Mouse (Mus musculus) CD4-positive, CD25-positive, alpha-beta regulatory T cell, adult 2 months (primary cell): ENCODE data around the gene Zfp146.
"Not testable (repeated sequence)": the region's sequence is repeated elsewhere in the genome, so short reads cannot be mapped to it uniquely, and the experiment has no call there.

Experiments used
- DNase-seq: peaks from one replicate; pipeline ENCODE4 v3.0.0-alpha.2; 2012; ENCODE audit warnings: low read depth, low spot score

The Zfp146 gene

DNA sequence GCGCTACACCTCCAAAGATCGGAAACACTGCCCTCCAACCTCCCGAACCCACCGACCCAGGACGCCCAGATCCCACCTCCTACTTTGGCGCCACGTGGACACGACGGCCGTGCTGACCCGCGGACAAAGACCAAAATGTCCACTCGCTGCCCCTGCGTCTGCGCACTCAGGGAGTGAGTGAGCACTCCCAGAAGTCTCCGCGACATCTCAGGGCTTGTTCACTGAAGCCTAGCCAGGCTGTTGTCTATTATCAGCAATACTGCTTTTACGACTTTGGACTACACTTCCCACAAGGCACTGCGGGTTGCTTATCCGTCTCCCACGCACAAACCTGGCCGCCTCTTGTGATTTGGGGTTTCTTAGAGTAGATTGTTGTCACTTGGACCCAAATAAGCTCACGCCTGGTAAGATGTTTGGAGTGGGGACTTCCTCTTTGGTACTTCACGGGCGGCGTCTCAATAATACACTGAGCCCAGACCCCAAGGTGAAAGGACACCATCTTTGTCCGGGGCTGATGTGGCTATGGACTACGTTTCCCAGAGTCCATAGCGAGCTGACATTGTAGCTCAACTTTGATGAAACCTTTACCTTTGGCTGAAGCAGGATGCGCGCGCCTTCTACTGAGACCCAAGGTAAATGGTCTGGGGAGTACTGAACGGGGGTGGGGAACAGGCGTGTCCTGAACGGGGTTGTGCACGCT is at the start of gene Zfp146:
TSS of gene Zfp146 (minus strand) at position 168 of the 700 bp plus-strand sequence.
- peak; percentile 93 for DNase-seq

- DNase-seq = no peak
Measured at GRCm38 (mm10) chr7:30217277-30217676, 47.7 kb upstream of the Zfp146 start.

- DNase-seq = peak; percentile 94
Measured at GRCm38 (mm10) chr7:30216723-30217151, 47.2 kb upstream of the Zfp146 start.

GRCm38 (mm10) chr7:30215875-30216274 is 46.3 kb upstream of the Zfp146 start:
- no peak for DNase-seq

DNA sequence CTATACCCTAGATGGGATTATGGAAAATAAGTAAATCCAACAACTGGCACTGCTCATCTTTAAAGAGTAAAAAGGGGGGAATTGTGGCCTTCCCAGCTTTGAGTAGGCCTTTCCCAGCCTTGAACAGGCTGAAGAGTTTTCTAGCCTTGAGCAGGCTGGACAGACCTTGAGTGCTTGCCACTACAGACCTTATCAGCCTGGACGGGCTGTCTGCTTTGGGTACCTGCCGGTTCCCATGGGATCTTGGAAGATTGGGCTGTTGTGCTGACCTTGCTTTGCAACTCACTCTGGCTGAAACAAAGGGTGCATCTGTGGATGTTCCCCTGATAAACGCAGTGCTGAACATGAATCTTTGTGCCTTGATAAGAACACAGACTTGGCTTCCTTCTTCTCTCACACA is 44.3 kb upstream of the Zfp146 start:
- DNase-seq = no peak

DNA sequence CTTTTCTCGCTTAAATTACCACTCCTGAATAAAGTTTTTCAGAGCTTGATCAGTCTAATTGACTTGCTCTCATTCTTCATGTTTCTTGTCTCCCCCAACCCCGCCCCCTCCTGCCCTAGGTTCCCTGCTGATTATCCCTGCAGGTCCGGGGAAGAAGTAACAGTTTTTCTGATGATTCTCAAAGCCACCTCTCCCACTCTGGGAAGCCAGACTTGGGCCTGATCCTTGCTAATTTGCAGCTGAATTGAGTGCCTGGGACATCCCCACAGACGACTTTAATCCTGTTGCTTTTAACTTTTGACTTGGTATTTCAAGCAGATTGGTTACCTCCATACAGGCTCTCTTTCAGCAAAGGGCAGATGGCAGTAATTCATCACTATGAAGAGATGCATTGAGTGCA is 41.5 kb upstream of the Zfp146 start:
- DNase-seq = no peak

DNA sequence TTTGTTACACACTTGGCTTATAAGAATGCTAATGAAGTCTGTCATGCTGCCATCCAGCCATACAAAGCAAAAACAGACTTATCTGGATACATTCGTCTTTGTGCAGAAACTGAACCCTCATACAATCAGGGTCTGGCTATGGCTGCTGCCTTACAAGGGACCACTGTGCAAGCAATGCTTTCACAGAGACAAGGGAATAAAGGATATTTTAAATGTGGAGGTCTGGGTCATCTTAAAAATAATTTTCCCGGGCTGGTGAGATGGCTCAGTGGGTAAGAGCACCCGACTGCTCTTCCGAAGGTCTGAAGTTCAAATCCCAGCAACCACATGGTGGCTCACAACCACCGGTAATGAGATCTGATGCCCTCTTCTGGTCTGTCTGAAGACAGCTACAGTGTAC is 36.8 kb upstream of the Zfp146 start:
- not testable (repeated sequence) for DNase-seq

GRCm38 (mm10) chr7:30205383-30205782 is 35.8 kb upstream of the Zfp146 start:
- DNase-seq = peak; percentile 82

GRCm38 (mm10) chr7:30204380-30204779 is 34.8 kb upstream of the Zfp146 start:
- no peak for DNase-seq

- DNase-seq = no peak
Measured at GRCm38 (mm10) chr7:30202895-30203690, 33.5 kb upstream of the Zfp146 start.

GRCm38 (mm10) chr7:30200661-30201060 is 31.1 kb upstream of the Zfp146 start:
- not testable (repeated sequence) for DNase-seq

DNA sequence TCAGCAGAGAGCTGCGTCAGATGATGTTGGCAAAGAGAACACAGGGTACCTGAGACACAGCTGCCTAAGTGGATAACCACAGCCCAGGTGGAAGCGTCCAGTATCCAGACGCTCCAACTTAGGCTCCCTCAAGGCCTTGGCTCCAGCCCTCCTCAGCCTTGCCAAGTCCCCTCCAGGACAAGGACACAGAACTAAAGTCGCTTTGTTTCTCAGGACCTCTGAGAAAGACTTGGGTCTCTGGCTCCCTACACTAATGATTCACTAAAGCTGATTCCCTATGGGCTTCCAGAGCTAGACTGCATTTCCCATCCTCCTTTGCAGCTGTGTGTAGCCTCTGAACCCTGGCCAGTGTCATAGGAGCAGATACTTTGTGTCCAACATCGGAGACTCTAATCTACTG is 30.6 kb upstream of the Zfp146 start:
- DNase-seq = no peak

DNA sequence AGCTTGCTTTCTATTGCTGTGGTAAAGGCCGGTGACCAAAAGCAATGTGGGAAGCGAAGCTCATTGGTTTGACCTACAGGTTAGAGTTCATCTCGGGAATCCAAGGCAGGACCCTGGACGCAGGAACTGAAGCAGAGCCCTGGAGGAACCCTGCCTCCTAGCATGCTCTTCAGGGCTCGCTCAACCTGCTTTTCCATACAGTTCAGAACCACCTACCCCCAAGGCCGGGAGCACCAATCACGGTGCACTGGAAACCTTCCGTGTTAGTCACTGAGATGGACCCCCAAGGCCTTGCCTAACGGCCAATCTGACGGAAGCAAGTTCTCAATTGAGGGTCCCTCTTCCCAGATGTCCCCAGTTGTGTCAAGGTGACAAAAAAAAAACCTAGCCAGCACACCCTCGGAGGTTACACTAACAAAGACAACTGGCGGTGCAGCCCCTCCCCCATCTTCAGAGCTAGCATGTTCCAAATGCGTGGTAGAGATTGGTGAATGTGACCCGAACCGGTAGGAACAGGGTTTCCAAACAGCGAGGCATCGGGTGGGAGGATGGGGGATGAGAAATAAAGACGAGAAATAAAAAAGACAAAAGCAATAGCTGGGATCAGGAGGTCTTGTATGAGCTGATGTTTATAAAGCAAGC is 30.1 kb upstream of the Zfp146 start:
- DNase-seq = no peak

- peak; percentile 91 for DNase-seq
Measured at GRCm38 (mm10) chr7:30198481-30198971, 29.0 kb upstream of the Zfp146 start, which contains the start of gene Capns1. Gene Capns1 (minus strand): TSS chr7:30198811.

DNA sequence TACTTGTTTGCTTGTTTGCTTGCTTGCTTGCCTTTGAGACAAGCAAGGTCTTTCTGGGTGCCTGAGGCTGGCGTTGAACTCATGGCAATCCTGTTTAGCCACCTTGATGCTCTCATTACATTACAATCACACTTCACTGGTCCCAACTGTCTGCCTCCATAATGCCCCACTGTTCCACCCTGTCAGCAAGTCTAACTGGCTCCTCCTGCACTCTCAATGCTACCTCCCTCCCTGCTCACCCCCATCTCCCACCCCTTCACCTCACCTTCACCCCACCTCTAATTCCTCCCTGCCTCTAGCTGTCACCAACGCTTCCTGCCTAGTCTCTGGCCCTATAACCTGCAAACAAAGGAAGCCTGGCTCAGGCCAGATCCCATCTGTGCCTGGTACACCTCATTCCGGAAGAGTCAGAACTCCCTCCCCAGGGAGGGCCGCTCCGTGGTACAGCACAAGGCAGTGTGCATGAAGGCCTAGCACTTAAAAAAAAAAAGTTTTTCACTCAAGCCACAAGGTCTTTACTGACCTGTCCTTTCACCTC is 28.1 kb upstream of the Zfp146 start:
- no peak for DNase-seq

- no peak for DNase-seq
Measured at GRCm38 (mm10) chr7:30196171-30196570, 26.6 kb upstream of the Zfp146 start.

DNA sequence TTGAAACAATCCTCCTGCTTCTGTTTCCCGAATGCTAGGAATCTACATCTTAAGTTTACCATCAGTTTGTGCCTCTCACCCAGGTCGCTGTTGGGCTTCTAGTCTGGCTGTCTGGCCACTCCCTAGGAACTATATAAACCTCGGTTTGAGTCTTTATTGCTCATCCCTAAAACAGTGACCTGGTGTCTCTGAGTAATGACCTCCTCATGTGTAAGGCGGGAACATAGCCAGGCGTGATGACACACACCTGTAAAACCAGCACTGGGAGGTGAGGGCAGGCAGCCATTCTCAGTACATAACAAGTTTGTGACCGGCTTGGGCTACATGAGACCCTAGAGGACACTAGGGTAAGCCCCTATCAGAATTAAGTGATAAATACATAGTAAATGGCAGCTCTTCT is 25.9 kb upstream of the Zfp146 start:
- DNase-seq = no peak

DNA sequence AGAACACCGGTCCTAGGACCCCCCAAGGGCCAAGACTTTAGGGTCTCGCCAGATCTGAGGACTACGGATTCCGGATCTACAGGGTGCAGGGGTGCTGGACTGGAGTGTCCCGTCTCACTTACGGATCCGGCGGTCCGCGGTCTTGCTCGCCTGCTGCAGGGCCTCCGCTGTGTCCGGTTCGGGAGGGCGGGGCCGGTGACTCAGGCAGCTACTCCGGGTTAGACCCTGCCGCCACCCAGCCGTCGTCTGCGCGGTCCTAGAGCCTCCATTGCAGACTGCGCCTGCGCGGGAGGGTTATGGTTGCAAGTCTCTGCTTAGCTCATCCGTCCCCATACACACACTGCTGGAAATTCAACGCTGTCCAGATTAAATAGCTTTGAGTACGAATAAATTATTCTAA is 25.3 kb upstream of the Zfp146 start:
- peak; percentile 97 for DNase-seq

DNA sequence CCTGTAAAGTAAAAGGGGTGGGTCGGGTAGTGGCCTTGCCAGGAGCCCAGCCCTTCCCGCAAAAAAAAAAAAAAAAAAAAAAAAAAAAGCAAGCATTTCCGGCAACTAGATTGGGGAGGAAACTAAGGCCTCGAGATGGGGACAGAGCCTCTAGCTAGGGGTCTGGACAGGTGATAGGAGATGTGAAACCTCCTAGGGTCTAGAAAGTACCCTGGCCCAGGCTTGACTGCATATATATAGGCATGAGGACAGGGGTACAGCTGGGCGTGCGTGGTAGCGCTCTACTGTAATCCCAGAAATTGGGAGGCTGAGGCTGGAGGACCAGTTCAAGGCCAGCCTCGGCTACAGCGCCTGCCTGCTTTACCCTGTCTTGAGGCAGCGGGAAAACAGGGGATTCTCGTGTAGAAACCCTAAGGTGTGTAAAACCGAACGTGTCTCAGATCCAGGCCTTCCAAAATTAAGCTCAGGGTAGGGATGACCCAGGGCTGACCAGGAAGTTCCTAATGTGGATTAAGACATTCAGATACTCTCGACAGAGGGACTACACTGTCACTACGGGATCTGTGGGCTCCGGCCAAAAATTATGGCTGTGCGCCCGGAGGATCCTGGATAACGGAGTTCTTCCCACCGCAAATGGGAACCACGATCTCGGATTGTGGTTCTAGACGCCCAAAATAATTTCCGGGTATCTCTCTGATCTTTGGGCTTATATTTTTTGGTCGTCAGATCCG is 24.7 kb upstream of the Zfp146 start:
- DNase-seq = no peak

DNA sequence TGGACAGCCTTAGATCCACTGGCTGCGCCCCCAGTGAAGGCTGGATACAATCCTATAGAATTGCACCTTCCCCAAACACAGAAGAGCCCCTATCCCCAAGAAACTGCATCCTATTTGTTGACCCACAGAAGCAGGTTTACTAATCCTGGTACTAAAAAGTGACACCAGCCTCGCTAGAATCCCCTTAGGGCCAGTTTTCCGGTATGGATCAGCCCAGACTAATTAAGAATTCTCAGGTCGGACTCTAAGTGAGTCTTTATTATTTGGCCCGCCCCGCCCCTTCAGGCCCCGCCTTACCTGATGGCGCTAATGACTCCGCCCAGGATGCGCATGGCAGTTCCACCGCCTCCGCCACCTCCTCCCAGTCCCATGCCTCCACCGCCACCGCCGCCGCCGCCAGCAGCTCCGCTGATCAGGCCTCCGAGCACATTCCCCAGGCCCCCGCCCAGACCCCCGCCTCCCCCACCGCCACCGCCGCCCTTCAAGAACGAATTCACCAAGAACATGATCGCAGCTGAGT is 24.1 kb upstream of the Zfp146 start:
- peak; percentile 90 for DNase-seq

GRCm38 (mm10) chr7:30193013-30193412 is 23.5 kb upstream of the Zfp146 start:
- no peak for DNase-seq
